Comparison of ENCODE assay signal across 11 mouse cellular contexts in genomic region chrX:153640615-153641014, GRCm38 (mm10). TPM values are rescaled to one million over a fixed set of nuclear protein-coding genes. Genes with fewer than 3 reads are reported as not detected.
DNase-seq lines count a peak whose midpoint lies in the region; ATAC-seq lines count a peak whose summit lies in the region.
"Had no signal": no experiment of that assay in that cellular context is flagged by ENCODE, and none has a peak within 500 bp of the region (broad histone marks: within the 10 kb centered on the region; RNA-seq: fewer than 3 reads in every experiment).

No protein-coding gene starts in this region.

- no peaks in the 10 kb centered on the region for H3K27me3 ChIP-seq in kidney, embryonic 16.5 days (ENCODE audit: insufficient read depth, low read length)
- H3K27me3 ChIP-seq: embryonic facial prominence, embryonic 15.5 days; heart, embryonic 13.5 days; megakaryocyte, embryonic 14.5 days had no signal

- H3K4me2 ChIP-seq in kidney, embryonic 16.5 days (replicated peaks; ENCODE audit: low read depth, low read length) = no peak overlapping the region
- H3K4me2 ChIP-seq: embryonic facial prominence, embryonic 15.5 days; heart, embryonic 13.5 days had no signal

- no peak for ATAC-seq in kidney, embryonic 16.5 days (ENCODE audit: low FRiP score, low TSS enrichment)

- DNase-seq in kidney, adult 18-20 months = peak; percentile 9
- peak; percentile 13 for DNase-seq in 416B (ENCODE audit: low read depth)
- peak; percentile 56 for DNase-seq in ES-CJ7 (ENCODE audit: low read depth, low spot score)
- peak; percentile 25 for DNase-seq in induced T-regulatory cell, adult 2 months (ENCODE audit: low read depth)
- DNase-seq in frontal cortex, postnatal 10 days (ENCODE audit: low spot score in 2 of 2) = no peak
- no peak for DNase-seq in ovary, postnatal 36 days (ENCODE audit: low spot score)
- DNase-seq in left cerebral cortex, adult 9 months (ENCODE audit: low spot score in 2 of 2) = no peak

- no peaks in the 10 kb centered on the region for H3K36me3 ChIP-seq in kidney, embryonic 16.5 days (ENCODE audit: insufficient read depth, low read length)
- H3K36me3 ChIP-seq: embryonic facial prominence, embryonic 15.5 days; heart, embryonic 13.5 days had no signal

- no peaks in the 10 kb centered on the region for H3K4me1 ChIP-seq in kidney, embryonic 16.5 days (ENCODE audit: insufficient read depth, low read length)
- H3K4me1 ChIP-seq: embryonic facial prominence, embryonic 15.5 days; heart, embryonic 13.5 days; megakaryocyte, embryonic 14.5 days had no signal

- no peaks in the 10 kb centered on the region for H3K9me3 ChIP-seq in kidney, embryonic 16.5 days (ENCODE audit: low read length)
- H3K9me3 ChIP-seq: embryonic facial prominence, embryonic 15.5 days; heart, embryonic 13.5 days; megakaryocyte, embryonic 14.5 days had no signal

- no peak overlapping the region for H3K9ac ChIP-seq in kidney, embryonic 16.5 days (replicated peaks; ENCODE audit: low read length)
- H3K9ac ChIP-seq: embryonic facial prominence, embryonic 15.5 days; heart, embryonic 13.5 days had no signal

- no peak overlapping the region for H3K27ac ChIP-seq in kidney, embryonic 16.5 days (ENCODE audit: low read length)
- H3K27ac ChIP-seq: embryonic facial prominence, embryonic 15.5 days; heart, embryonic 13.5 days had no signal

- H3K4me3 ChIP-seq in kidney, embryonic 16.5 days (ENCODE audit: low read length) = no peak overlapping the region
- H3K4me3 ChIP-seq: embryonic facial prominence, embryonic 15.5 days; heart, embryonic 13.5 days; megakaryocyte, embryonic 14.5 days had no signal

- 74% methylated on average over 3 of the region's 3 CpGs for WGBS in kidney, embryonic 16.5 days

RNA-seq across cellular contexts. Expression of gene Kctd12b, which starts 55.6 kb away (rescaled TPM):
- 10.8 and 11.0 TPM in 2 replicates for polyA plus RNA-seq in kidney, embryonic 16.5 days (2015; fragmentation: Nextera tagmentation; extraction: Ambion mirVana)

Comparison
In these comparisons a context has a peak if more than half of its experiments do, and no peak if none do; other contexts are left out.
1. DNase-seq: peak in kidney, adult 18-20 months (single experiment), 416B (single experiment), ES-CJ7 (single experiment) and induced T-regulatory cell, adult 2 months (single experiment); none in frontal cortex, postnatal 10 days (0 of 2), ovary, postnatal 36 days (single experiment) and left cerebral cortex, adult 9 months (0 of 2).